Mouse (Mus musculus) mesoderm, embryonic 11.5 days (tissue): Measurements from ENCODE around the gene Hoxc6.

Experiments
- DNase-seq: peaks from one replicate; pipeline ENCODE4 v3.0.0-alpha.2; 2012; ENCODE audit warnings: low read depth, low spot score

Gene Hoxc6

GRCm38 (mm10) chr15:102967511-102968397 is 30.3 kb upstream of the Hoxc6 start:
- DNase-seq = no peak

- DNase-seq = no peak
Measured at GRCm38 (mm10) chr15:102969296-102969695, 28.8 kb upstream of the Hoxc6 start.

GRCm38 (mm10) chr15:102970740-102971139 is 27.3 kb upstream of the Hoxc6 start:
- no peak for DNase-seq

GRCm38 (mm10) chr15:102972254-102972653 is 25.8 kb upstream of the Hoxc6 start:
- DNase-seq = no peak

GRCm38 (mm10) chr15:102972753-102973152 is 25.3 kb upstream of the Hoxc6 start:
- no peak for DNase-seq

- DNase-seq = no peak
Measured at GRCm38 (mm10) chr15:102975034-102975433, 23.0 kb upstream of the Hoxc6 start.

- no peak for DNase-seq
Measured at GRCm38 (mm10) chr15:102975688-102976111, 22.4 kb upstream of the Hoxc6 start.

GRCm38 (mm10) chr15:102976171-102976570 is 21.9 kb upstream of the Hoxc6 start, which contains the start of gene Hoxc9:
Gene Hoxc9 (plus strand): TSS chr15:102976439.
- no peak for DNase-seq

GRCm38 (mm10) chr15:102976631-102977422 is 21.2 kb upstream of the Hoxc6 start:
- no peak for DNase-seq

- no peak for DNase-seq
Measured at GRCm38 (mm10) chr15:102977423-102977974, 20.6 kb upstream of the Hoxc6 start.

GRCm38 (mm10) chr15:102978615-102979515 is 19.2 kb upstream of the Hoxc6 start:
- no peak for DNase-seq

GRCm38 (mm10) chr15:102979936-102980335 is 18.1 kb upstream of the Hoxc6 start:
- DNase-seq = no peak

GRCm38 (mm10) chr15:102980352-102980751 is 17.7 kb upstream of the Hoxc6 start:
- DNase-seq = no peak

GRCm38 (mm10) chr15:102980912-102981311 is 17.1 kb upstream of the Hoxc6 start:
- DNase-seq = no peak

GRCm38 (mm10) chr15:102981379-102982288 is 16.4 kb upstream of the Hoxc6 start:
- DNase-seq = peak; percentile 89

- DNase-seq = no peak
Measured at GRCm38 (mm10) chr15:102983716-102984115, 14.3 kb upstream of the Hoxc6 start.

- no peak for DNase-seq
Measured at GRCm38 (mm10) chr15:102984521-102984920, 13.5 kb upstream of the Hoxc6 start.

- no peak for DNase-seq
Measured at GRCm38 (mm10) chr15:102984925-102985324, 13.1 kb upstream of the Hoxc6 start.

GRCm38 (mm10) chr15:102987124-102987833 is 10.8 kb upstream of the Hoxc6 start:
- peak; percentile 96 for DNase-seq
